Mouse (Mus musculus): ENCODE results near the gene Cxcl13.

GRCm38 (mm10) chr5:95940682-95941221 is 16.0 kb upstream of the Cxcl13 start:
- TF ChIP-seq CTCF (IDR thresholded peaks at IDR 0.05; ENCODE audit: low read depth): no peak
- no peak for TF ChIP-seq EP300 (IDR thresholded peaks at IDR 0.05; ENCODE audit: low read depth)

Measured in heart, postnatal 0 days (tissue).